ENCODE assay signal across 9 mouse cellular contexts in genomic region chr12:54879630-54880029, GRCm38 (mm10). TPM values are rescaled to one million over a fixed set of nuclear protein-coding genes. Genes with fewer than 3 reads are reported as not detected.
DNase-seq lines count a peak whose midpoint lies in the region; ATAC-seq and TF ChIP-seq lines count a peak whose summit lies in the region.
"Had no signal": no experiment of that assay in that cellular context is flagged by ENCODE, and none has a peak within 500 bp of the region (broad histone marks: within the 10 kb centered on the region; RNA-seq: fewer than 3 reads in every experiment).

No protein-coding gene starts in this region.

- DNase-seq in kidney, adult 2 months, result peak; percentile 71
- DNase-seq in MN1 (ENCODE audit: low spot score), result peak; percentile 55
- peak; percentile 52 for DNase-seq in cerebellum, adult 9-11 months
- DNase-seq in left cerebral cortex, adult 2 months (ENCODE audit: extremely low spot score in 1 of 2, low spot score in 2 of 2), result peak; percentile 39 to 53
- peak; percentile 86 for DNase-seq in naive thymus-derived CD4-positive, alpha-beta T cell, adult 2 months (ENCODE audit: low read depth)
- DNase-seq in thymus, postnatal 36 days, result peak; percentile 48 to 55

- 6% methylated on average over 6 of the region's 6 CpGs for WGBS in kidney, adult 2 months
- 9% methylated on average over 6 of the region's 6 CpGs for WGBS in kidney, embryonic 16.5 days

- peak; percentile 66 for TF ChIP-seq CTCF in kidney, adult 2 months (conservative IDR thresholded peaks at IDR 0.05; ENCODE audit: insufficient read depth, insufficient read length, low read depth, low read length)
- peak; percentile 79 for TF ChIP-seq CTCF in left cerebral cortex, adult 2 months (IDR thresholded peaks at IDR 0.05)

- no peaks in the 10 kb centered on the region for H3K4me1 ChIP-seq in kidney, adult 2 months (ENCODE audit: control insufficient read depth, insufficient read depth, low read length)
- no peaks in the 10 kb centered on the region for H3K4me1 ChIP-seq in kidney, embryonic 16.5 days (ENCODE audit: insufficient read depth, low read length)

- H3K27me3 ChIP-seq in kidney, adult 2 months (replicated peaks; ENCODE audit: control insufficient read depth, insufficient read depth, low read length), result no peaks in the 10 kb centered on the region
- no peaks in the 10 kb centered on the region for H3K27me3 ChIP-seq in kidney, embryonic 16.5 days (ENCODE audit: insufficient read depth, low read length)

- no peak overlapping the region for H3K9ac ChIP-seq in kidney, embryonic 16.5 days (replicated peaks; ENCODE audit: low read length)

- no peak for TF ChIP-seq POLR2A in kidney, adult 2 months (IDR thresholded peaks at IDR 0.05; ENCODE audit: low read depth, low read length)

- no peak overlapping the region for H3K4me3 ChIP-seq in kidney, adult 2 months (ENCODE audit: insufficient read depth, low read depth, low read length)
- no peak overlapping the region for H3K4me3 ChIP-seq in kidney, embryonic 16.5 days (ENCODE audit: low read length)
- no peak overlapping the region for H3K4me3 ChIP-seq in left cerebral cortex, adult 2 months
- H3K4me3 ChIP-seq: erythroblast, embryonic 14.5 days had no signal

- intact Hi-C loops in left cerebral cortex, adult 2 months (cut with DNase I), result loop anchor here (1.0 kb wide), 1 partner anchor 49 kb away; no protein-coding TSS in a partner anchor

- no peak for ATAC-seq in kidney, embryonic 16.5 days (ENCODE audit: low FRiP score, low TSS enrichment)
- ATAC-seq in granulocyte monocyte progenitor cell, adult 5-6 weeks (replicated peaks; ENCODE audit: poor library complexity, severe bottlenecking), result peak; percentile 78

- no peaks in the 10 kb centered on the region for H3K9me3 ChIP-seq in kidney, embryonic 16.5 days (ENCODE audit: low read length)

- no peak overlapping the region for H3K4me2 ChIP-seq in kidney, embryonic 16.5 days (replicated peaks; ENCODE audit: low read depth, low read length)

- no peaks in the 10 kb centered on the region for H3K36me3 ChIP-seq in kidney, adult 2 months (ENCODE audit: control insufficient read depth, insufficient read depth, low read length)
- no peaks in the 10 kb centered on the region for H3K36me3 ChIP-seq in kidney, embryonic 16.5 days (ENCODE audit: insufficient read depth, low read length)

- no peak overlapping the region for H3K27ac ChIP-seq in kidney, adult 2 months (ENCODE audit: insufficient read depth, low read depth, low read length)
- no peak overlapping the region for H3K27ac ChIP-seq in kidney, embryonic 16.5 days (ENCODE audit: low read length)
- H3K27ac ChIP-seq in left cerebral cortex, adult 2 months, result no peak overlapping the region

RNA-seq across cellular contexts. Expression of gene Cfl2, which starts 17.0 kb away (rescaled TPM):
- 18.4 and 39.0 TPM in 2 replicates for polyA plus RNA-seq in kidney, adult 2 months (2012; rRNA removed)
- polyA plus RNA-seq in kidney, embryonic 16.5 days (2015; fragmentation: Nextera tagmentation; extraction: Ambion mirVana), result 202 and 208 TPM in 2 replicates
- total RNA-seq in granulocyte monocyte progenitor cell, adult 5-6 weeks (2014; fragmentation: Nextera tagmentation), result 22.2 and 33.0 TPM in 2 replicates
- 23.1 and 27.1 TPM in 2 replicates for total RNA-seq in granulocyte monocyte progenitor cell, adult 5-6 weeks (2017)
- 100 to 1,000 TPM; 102 to 115 TPM for total RNA-seq in left cerebral cortex, adult 2 months (2021)
